Mouse (Mus musculus) stomach, postnatal 0 days (tissue): ENCODE results near the gene Wbp2.

ENCODE experiments used
- CTCF ChIP-seq: IDR thresholded peaks from 2 replicates; pipeline ENCODE4 v1.5.1; 2016; ENCODE audit warnings: antibody characterized with exemption, low read depth, mild to moderate bottlenecking, moderate library complexity
- EP300 ChIP-seq: optimal IDR thresholded peaks from 2 replicates; pipeline ENCODE3; 2016; ENCODE audit warnings: antibody characterized with exemption

- TF ChIP-seq CTCF (no peak), EP300 (no peak)
These were observed 52.2 kb downstream of the Wbp2 start for GRCm38 (mm10) chr11:116034584-116034983.
